Mouse (Mus musculus) testis, adult 2 months (tissue): ENCODE measurements around the gene Hist1h2ae.

ENCODE experiments used
- CTCF ChIP-seq: fragments of 200-500 bp; IDR thresholded peaks from 2 replicates; pipeline ENCODE4 v1.5.1; 2012; ENCODE audit warnings: low read depth, mild to moderate bottlenecking, inconsistent platforms, low read length, moderate library complexity; ENCODE audit not compliant: control insufficient read depth, insufficient read depth, insufficient replicate concordance
- POLR2A ChIP-seq: fragments of 200-500 bp; IDR thresholded peaks from 2 replicates; pipeline ENCODE4 v1.6.1; 2012; ENCODE audit warnings: low read depth, mild to moderate bottlenecking, inconsistent platforms, low read length, moderate library complexity; ENCODE audit not compliant: control insufficient read depth

- TF ChIP-seq CTCF (no peak), POLR2A (no peak)
These were observed 38.2 kb upstream of the Hist1h2ae start for GRCm38 (mm10) chr13:23609209-23609608.
